Mouse (Mus musculus) ES-E14 (cell line): ENCODE data around the gene Mif4gd. TPM values are rescaled to one million over a fixed set of nuclear protein-coding genes. Genes with fewer than 3 reads are reported as not detected.

Source experiments
- DNase-seq: peaks from one replicate; pipeline ENCODE4 v3.0.0-alpha.2; 2013; ENCODE audit warnings: low read depth, low spot score
- H3K27ac ChIP-seq: 2 replicates; pipeline ENCODE4 v1.5.1; 2012; ENCODE audit warnings: low read depth, mild to moderate bottlenecking, low read length, moderate library complexity, mixed read lengths; ENCODE audit not compliant: poor library complexity, insufficient read depth, severe bottlenecking
- H3K36me3 ChIP-seq: 2 replicates; pipeline ENCODE4 v1.6.1; 2012; ENCODE audit warnings: mild to moderate bottlenecking, low read length, moderate library complexity, mixed read lengths; ENCODE audit not compliant: control insufficient read depth, poor library complexity, insufficient read depth, severe bottlenecking
- H3K4me1 ChIP-seq, 2 experiments: fragments of 150-350 bp in 1 of 2; sonication (generic) in 1 of 2; 2 replicates each; pipeline ENCODE4 v1.6.1; 2012; ENCODE audit warnings: low read length in 2 of 2, mild to moderate bottlenecking in 1 of 2, mixed read lengths in 1 of 2; ENCODE audit not compliant: control insufficient read depth in 2 of 2, insufficient read depth in 2 of 2, poor library complexity in 1 of 2
- H3K4me3 ChIP-seq, 2 experiments: fragments of 150-350 bp in 1 of 2; sonication (generic) in 1 of 2; 2 replicates each; pipeline ENCODE4 v1.5.1; 2012; ENCODE audit warnings: low read length in 2 of 2, low read depth in 1 of 2, mild to moderate bottlenecking in 1 of 2, mixed read lengths in 1 of 2; ENCODE audit not compliant: insufficient read depth in 1 of 2, poor library complexity in 1 of 2, severe bottlenecking in 1 of 2
- H3K9ac ChIP-seq: 2 replicates; pipeline ENCODE4 v1.6.1; 2012; ENCODE audit warnings: low read depth, mild to moderate bottlenecking, low read length, mixed read lengths; ENCODE audit not compliant: poor library complexity, insufficient read depth, severe bottlenecking
- H3K9me3 ChIP-seq: fragments of 150-350 bp; sonication (generic); 2 replicates; pipeline ENCODE4 v1.6.1; 2012; ENCODE audit warnings: low read depth, mild to moderate bottlenecking, low read length; ENCODE audit not compliant: control insufficient read depth, insufficient read depth
- CHD2 ChIP-seq: IDR thresholded peaks from 2 replicates; pipeline ENCODE4 v1.6.1; 2014; ENCODE audit warnings: mild to moderate bottlenecking, low read depth, low read length, inconsistent platforms
- HCFC1 ChIP-seq: IDR thresholded peaks from 2 replicates; pipeline ENCODE4 v1.6.1; 2012; ENCODE audit warnings: low read length, inconsistent platforms, borderline replicate concordance; ENCODE audit not compliant: insufficient read depth
- MAFK ChIP-seq: IDR thresholded peaks from 2 replicates; pipeline ENCODE4 v1.6.1; 2014; ENCODE audit warnings: mild to moderate bottlenecking, low read depth, low read length, inconsistent platforms; ENCODE audit not compliant: insufficient read depth
- ZC3H11A ChIP-seq: IDR thresholded peaks from 2 replicates; pipeline ENCODE4 v1.6.1; 2012; ENCODE audit warnings: low read depth, mild to moderate bottlenecking, inconsistent platforms, low read length, borderline replicate concordance
- ZNF384 ChIP-seq: IDR thresholded peaks from 2 replicates; pipeline ENCODE4 v1.6.1; 2012; ENCODE audit warnings: low read depth, low read length, inconsistent platforms
- in situ Hi-C, 2 experiments: fragments of 600-800 bp; cut with MboI; formaldehyde crosslinking; loops; one replicate each; pipeline ENCODE4 v1.15.1; 2025; ENCODE audit warnings: low sequenced_read_pairs in 2 of 2, inconsistent platforms in 1 of 2; ENCODE audit not compliant: unreplicated experiment in 2 of 2
- total RNA-seq: library from RNA; depleted of rRNA; stranded (reverse); fragments of 300-350 nt; gene quantifications from 2 replicates; pipeline ENCODE4 v1.2.3, GENCODE M21; 2012

Mif4gd gene
- total RNA-seq, 1 experiment: 63.8 TPM

- no peak for DNase-seq
- Histone ChIP-seq H3K4me1 (peaks cover 6 to 8% of the 10 kb centered on the region in 2 experiments; a peak in 3 of 4 replicates), H3K27ac (no peak overlapping the region), H3K9me3 (no peaks in the 10 kb centered on the region), H3K9ac (no peak overlapping the region), H3K4me3 (peak overlapping the region in 1 of 2 experiments; percentile 23; a peak in 1 of 4 replicates), H3K36me3 (peaks cover 46% of the 10 kb centered on the region)
- no peak for TF ChIP-seq ZC3H11A
- no peak for TF ChIP-seq ZNF384
- TF ChIP-seq CHD2: no peak
- TF ChIP-seq HCFC1: no peak
- no peak for TF ChIP-seq MAFK
- in situ Hi-C loops: no loop called here
These were observed 4.1 kb downstream of the Mif4gd start for GRCm38 (mm10) chr11:115608421-115609399.

DNA sequence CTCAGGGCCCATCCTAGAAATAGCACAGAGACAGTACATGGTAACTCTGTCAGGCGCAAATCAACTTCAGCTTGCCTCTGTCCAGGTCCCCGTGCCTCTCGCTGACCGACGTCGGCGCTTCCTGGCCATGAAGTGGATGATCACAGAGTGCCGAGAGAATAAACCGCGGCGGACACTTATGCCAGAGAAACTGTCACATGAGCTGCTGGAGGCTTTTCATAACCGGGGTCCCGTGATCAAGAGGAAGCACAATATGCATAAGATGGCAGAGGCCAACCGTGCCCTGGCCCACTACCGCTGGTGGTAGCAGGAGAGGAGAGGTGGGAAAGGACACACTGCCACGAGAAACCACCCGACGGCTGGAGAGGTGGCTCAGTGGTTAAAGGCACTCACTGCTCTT, 6.0 kb downstream of the Mif4gd start:
- no peak for DNase-seq
- Histone ChIP-seq H3K36me3 (peaks cover 50% of the 10 kb centered on the region), H3K9ac (no peak overlapping the region), H3K4me3 (no peak overlapping the region), H3K27ac (no peak overlapping the region), H3K9me3 (no peaks in the 10 kb centered on the region), H3K4me1 (peaks cover 2 to 5% of the 10 kb centered on the region in 2 experiments; a peak in 1 of 4 replicates)
- in situ Hi-C loops: no loop called here
- no peak for TF ChIP-seq ZC3H11A
- no peak for TF ChIP-seq ZNF384
- TF ChIP-seq CHD2: no peak
- TF ChIP-seq HCFC1: no peak
- TF ChIP-seq MAFK: no peak

DNA sequence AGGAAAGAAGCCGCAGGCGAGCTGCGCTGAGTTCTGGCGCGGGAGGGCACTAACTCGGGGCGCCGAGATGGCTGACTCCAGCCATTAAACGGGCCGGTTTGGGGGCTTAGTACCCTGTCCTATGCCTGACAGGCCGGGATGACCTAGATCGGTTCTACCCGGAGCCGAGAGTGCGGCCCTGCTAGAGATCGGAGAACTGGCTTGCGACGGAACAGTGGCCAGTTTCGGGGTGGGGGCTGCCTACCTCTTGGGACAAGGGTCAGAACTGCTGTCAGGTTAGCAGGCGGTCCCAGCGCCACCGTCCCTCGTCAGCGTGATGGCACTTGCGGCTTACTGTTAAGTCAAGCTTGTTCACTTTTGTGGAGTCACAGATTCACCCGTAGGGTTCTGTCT, 8.5 kb downstream of the Mif4gd start:
- Histone ChIP-seq H3K9ac (peak overlapping the region; percentile 98), H3K36me3 (peaks cover 43% of the 10 kb centered on the region), H3K27ac (peak overlapping the region; percentile 87), H3K4me1 (peaks cover 2 to 7% of the 10 kb centered on the region in 2 experiments; a peak in 1 of 4 replicates), H3K9me3 (no peaks in the 10 kb centered on the region), H3K4me3 (peak overlapping the region; percentile 67 to 91)
- DNase-seq: no peak
- TF ChIP-seq CHD2: no peak
- TF ChIP-seq MAFK: no peak
- no peak for TF ChIP-seq ZC3H11A
- no peak for TF ChIP-seq ZNF384
- no peak for TF ChIP-seq HCFC1
- in situ Hi-C loops: no loop called here

DNA sequence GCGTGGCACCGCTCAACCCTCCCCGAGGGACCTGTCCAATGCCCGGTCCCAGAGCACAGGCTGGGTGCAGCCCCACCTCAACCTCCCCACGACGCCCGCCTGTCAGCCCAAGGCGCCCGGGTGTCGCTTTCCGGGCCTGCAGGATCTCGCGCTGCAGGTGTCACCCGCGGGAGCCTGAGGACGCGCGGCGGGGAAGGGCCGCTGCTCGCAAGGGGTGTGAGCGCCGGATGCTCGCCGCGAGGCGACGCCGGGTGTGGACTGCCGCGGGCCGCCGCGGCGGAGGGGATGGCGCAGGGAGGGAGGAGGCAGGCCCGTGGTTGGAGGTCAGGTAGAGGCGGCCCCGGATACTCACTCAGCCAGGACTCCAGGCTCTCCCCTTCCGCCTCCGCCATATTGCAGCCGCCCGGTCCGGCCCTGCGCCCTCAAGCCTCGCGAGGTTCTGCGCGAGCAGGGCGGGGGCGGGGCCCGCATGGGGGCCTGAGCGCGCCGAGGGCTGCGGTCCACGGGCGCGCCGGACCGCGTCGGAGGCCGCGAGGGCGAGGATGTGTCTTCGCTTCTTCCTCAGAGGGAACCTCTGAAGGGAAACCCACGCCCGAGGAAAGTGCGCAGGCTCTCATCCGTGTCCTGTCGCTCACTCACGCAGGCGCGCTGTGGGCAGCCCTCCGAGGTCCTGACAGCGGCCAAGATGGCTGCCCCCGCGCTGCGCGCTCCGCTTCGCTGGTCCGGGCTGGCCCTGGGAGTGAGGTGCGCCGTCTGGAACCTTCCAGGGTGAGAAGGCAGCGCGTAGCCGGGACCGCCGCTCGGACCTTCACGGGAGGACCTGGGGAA, 9.1 kb downstream of the Mif4gd start, which contains the start of the genes Mrps7 and Gga3:
Gene Mrps7, plus strand, starts transcription at position 450 of the 828 bp plus-strand sequence.
Gene Gga3, minus strand, starts transcription at position 576 of the 828 bp plus-strand sequence.
- in situ Hi-C loops: no loop called here

More for the DNA sequence above, 9.1 kb downstream of the Mif4gd start, which contains the start of the genes Mrps7 and Gga3:
- TF ChIP-seq ZNF384 (no peak), ZC3H11A (no peak), CHD2 (peak; percentile 91), HCFC1 (peak; percentile 74), MAFK (no peak)
- Histone ChIP-seq H3K4me1 (peaks cover 2 to 4% of the 10 kb centered on the region in 2 experiments; a peak in 1 of 4 replicates), H3K36me3 (peaks cover 37% of the 10 kb centered on the region), H3K9ac (peak within 1 kb of the TSS; percentile 98), H3K27ac (peak within 1 kb of the TSS; percentile 87), H3K9me3 (no peaks in the 10 kb centered on the region), H3K4me3 (peak within 1 kb of the TSS; percentile 67 to 91)
- DNase-seq: peak; percentile 76
